Mouse (Mus musculus): ENCODE data around the gene Slc30a10.

GRCm38 (mm10) chr1:185431245-185431997 lies 23.2 kb upstream of the Slc30a10 start:
- no peak for TF ChIP-seq CTCF (conservative IDR thresholded peaks at IDR 0.05; ENCODE audit: low read length)
- TF ChIP-seq POU5F1 (IDR thresholded peaks at IDR 0.05; ENCODE audit: borderline replicate concordance, low read length), result no peak
